Mouse (Mus musculus) CH12.LX (cell line): ENCODE measurements around the gene Smc5. TPM values are rescaled to one million over a fixed set of nuclear protein-coding genes. Genes with fewer than 3 reads are reported as not detected.
A peak's percentile ranks its signal among the peaks of the same experiment; 100 is the strongest.

Experiments used
- DNase-seq: peaks from one replicate; pipeline ENCODE4 v3.0.0-alpha.2; 2013; ENCODE audit errors: extremely low read depth
- H3K27ac ChIP-seq: 2 replicates; pipeline ENCODE4 v1.5.1; 2012; ENCODE audit warnings: low read depth, mild to moderate bottlenecking, control low read depth, moderate library complexity; ENCODE audit not compliant: insufficient read depth
- H3K27me3 ChIP-seq: replicated peaks from 2 replicates; pipeline ENCODE3; 2012; ENCODE audit warnings: inconsistent platforms
- H3K36me3 ChIP-seq, 2 experiments: replicated peaks in 1 of 2; 2 replicates each; pipeline versions ENCODE3 to v1.6.1; 2012; ENCODE audit warnings: inconsistent platforms in 1 of 2, low read length in 1 of 2, mild to moderate bottlenecking in 1 of 2, mixed read lengths in 1 of 2, moderate library complexity in 1 of 2; ENCODE audit not compliant: control insufficient read depth in 1 of 2, insufficient read depth in 1 of 2
- H3K4me1 ChIP-seq, 2 experiments: 2 replicates each; pipeline ENCODE4 v1.6.1; 2012; ENCODE audit warnings: inconsistent platforms in 1 of 2, moderate library complexity in 1 of 2; ENCODE audit not compliant: insufficient read depth in 2 of 2, control insufficient read depth in 1 of 2
- H3K4me2 ChIP-seq: 2 replicates; pipeline ENCODE4 v1.6.1; 2012; ENCODE audit warnings: low read depth, mild to moderate bottlenecking, control low read depth; ENCODE audit not compliant: poor library complexity, insufficient read depth, severe bottlenecking
- H3K4me3 ChIP-seq, 3 experiments: fragments of 150-350 bp in 1 of 3; sonication (generic) in 1 of 3; replicated peaks in 1 of 3; 2 replicates each; pipeline versions ENCODE3 to v1.5.1; 2011 to 2012; ENCODE audit warnings: low read depth in 2 of 3, low read length in 2 of 3, mild to moderate bottlenecking in 2 of 3, moderate library complexity in 2 of 3, control low read depth in 1 of 3, improper control_type of control experiment in 1 of 3, inconsistent platforms in 1 of 3, mixed read lengths in 1 of 3; ENCODE audit not compliant: poor library complexity in 1 of 3
- H3K79me2 ChIP-seq: replicated peaks from 2 replicates; pipeline ENCODE4 v1.6.1; 2012; ENCODE audit warnings: mild to moderate bottlenecking, moderate library complexity; ENCODE audit not compliant: control insufficient read depth, poor library complexity, insufficient read depth, severe bottlenecking; ENCODE audit errors: extremely low read depth
- H3K9ac ChIP-seq: 2 replicates; pipeline ENCODE4 v1.6.1; 2012; ENCODE audit warnings: low read depth, mild to moderate bottlenecking, control low read depth, moderate library complexity; ENCODE audit not compliant: insufficient read depth
- H3K9me3 ChIP-seq: replicated peaks from 2 replicates; pipeline ENCODE3; 2012; ENCODE audit warnings: low read length, inconsistent platforms, mixed read lengths
- CHD1 ChIP-seq: IDR thresholded peaks from 2 replicates; pipeline ENCODE4 v1.6.1; 2012; ENCODE audit warnings: low read depth, low read length, improper control_type of control experiment, inconsistent platforms
- CTCF ChIP-seq, 2 experiments: IDR thresholded peaks in 1 of 2; conservative IDR thresholded peaks in 1 of 2; 2 replicates each; pipeline ENCODE4 v1.5.1; 2011 to 2012; ENCODE audit warnings: low read depth in 2 of 2, low read length in 2 of 2, improper control_type of control experiment in 1 of 2, inconsistent platforms in 1 of 2, mild to moderate bottlenecking in 1 of 2, moderate library complexity in 1 of 2
- ELF1 ChIP-seq: IDR thresholded peaks from 2 replicates; pipeline ENCODE4 v1.6.1; 2014; ENCODE audit warnings: low read depth, mild to moderate bottlenecking, inconsistent platforms, low read length, improper control_type of control experiment
- EP300 ChIP-seq: IDR thresholded peaks from 2 replicates; pipeline ENCODE4 v1.6.1; 2011; ENCODE audit warnings: low read length, improper control_type of control experiment
- ETS1 ChIP-seq: conservative IDR thresholded peaks from 2 replicates; pipeline ENCODE4 v1.6.1; 2012; ENCODE audit warnings: low read depth, mild to moderate bottlenecking, inconsistent platforms, low read length, improper control_type of control experiment, moderate library complexity
- GABPA ChIP-seq: IDR thresholded peaks from 2 replicates; pipeline ENCODE4 v1.6.1; 2012; ENCODE audit warnings: low read depth, low read length, improper control_type of control experiment, inconsistent platforms; ENCODE audit not compliant: insufficient replicate concordance
- HCFC1 ChIP-seq: IDR thresholded peaks from 2 replicates; pipeline ENCODE4 v1.6.1; 2012; ENCODE audit warnings: low read depth, mild to moderate bottlenecking, inconsistent platforms, low read length, improper control_type of control experiment
- JUND ChIP-seq: conservative IDR thresholded peaks from 2 replicates; pipeline ENCODE4 v1.6.1; 2011; ENCODE audit warnings: low read depth, low read length, improper control_type of control experiment
- KAT2A ChIP-seq: IDR thresholded peaks from 2 replicates; pipeline ENCODE4 v1.6.1; 2012; ENCODE audit warnings: low read length, improper control_type of control experiment, inconsistent platforms; ENCODE audit not compliant: insufficient replicate concordance
- MAZ ChIP-seq: IDR thresholded peaks from 2 replicates; pipeline ENCODE4 v1.6.1; 2012; ENCODE audit warnings: low read depth, mild to moderate bottlenecking, inconsistent platforms, low read length, improper control_type of control experiment, moderate library complexity
- MEF2A ChIP-seq: IDR thresholded peaks from 2 replicates; pipeline ENCODE4 v1.6.1; 2014; ENCODE audit warnings: low read depth, mild to moderate bottlenecking, inconsistent platforms, low read length, improper control_type of control experiment, borderline replicate concordance
- MYC ChIP-seq: IDR thresholded peaks from 2 replicates; pipeline ENCODE4 v1.6.1; 2011; ENCODE audit warnings: low read depth, mild to moderate bottlenecking, improper control_type of control experiment, low read length
- NRF1 ChIP-seq: IDR thresholded peaks from 2 replicates; pipeline ENCODE4 v1.6.1; 2014; ENCODE audit warnings: low read depth, mild to moderate bottlenecking, inconsistent platforms, low read length, improper control_type of control experiment, moderate library complexity
- PAX5 ChIP-seq: IDR thresholded peaks from 2 replicates; pipeline ENCODE4 v1.6.1; 2012; ENCODE audit warnings: low read length, inconsistent platforms, mixed read lengths
- RAD21 ChIP-seq: IDR thresholded peaks from 2 replicates; pipeline ENCODE4 v1.6.1; 2011; ENCODE audit warnings: low read depth, mild to moderate bottlenecking, low read length, improper control_type of control experiment, moderate library complexity
- SMC3 ChIP-seq: IDR thresholded peaks from 2 replicates; pipeline ENCODE4 v1.6.1; 2011; ENCODE audit warnings: low read depth, low read length, improper control_type of control experiment
- TCF12 ChIP-seq: IDR thresholded peaks from 2 replicates; pipeline ENCODE4 v1.6.1; 2014; ENCODE audit warnings: low read depth, mild to moderate bottlenecking, inconsistent platforms, low read length, improper control_type of control experiment
- UBTF ChIP-seq: IDR thresholded peaks from 2 replicates; pipeline ENCODE4 v1.6.1; 2012; ENCODE audit warnings: low read depth, mild to moderate bottlenecking, inconsistent platforms, low read length, improper control_type of control experiment, moderate library complexity
- USF2 ChIP-seq: conservative IDR thresholded peaks from 2 replicates; pipeline ENCODE4 v1.6.1; 2011; ENCODE audit warnings: low read depth, low read length, improper control_type of control experiment
- ZNF384 ChIP-seq: IDR thresholded peaks from 2 replicates; pipeline ENCODE4 v1.6.1; 2012; ENCODE audit warnings: low read depth, low read length, improper control_type of control experiment, inconsistent platforms
- dilution Hi-C: fragments of 300-500 bp; cut with MboI; formaldehyde crosslinking; loops from 2 replicates; pipeline ENCODE4 v1.14.3; 2020; ENCODE audit warnings: low sequenced_read_pairs; ENCODE audit not compliant: extremely low pct_unique_long_range_greater_than_20kb, extremely low pct_ligation_motif_present
- in situ Hi-C: fragments of 300-500 bp; cut with MboI; formaldehyde crosslinking; loops from 3 replicates; pipeline ENCODE4 v1.14.3; 2019; ENCODE audit warnings: low sequenced_read_pairs, low pct_ligation_motif_present, low pct_unique_long_range_greater_than_20kb, mixed read lengths
- polyA plus RNA-seq: library from polyadenylated mRNA; unstranded; fragments of >175 nt; gene quantifications from 2 replicates; pipeline ENCODE4 v1.2.1, GENCODE M21; 2012; ENCODE audit warnings: low read depth; ENCODE audit not compliant: insufficient read length
- total RNA-seq, 2 experiments: library from RNA; depleted of rRNA; stranded (reverse); fragments of 300-350 nt in 1 of 2; fragments of >200 nt in 1 of 2; gene quantifications; 2 replicates each; pipeline ENCODE4 v1.2.3; 2012 to 2014

Gene Smc5
- total and polyA plus RNA-seq, 3 experiments: 22.8 to 43.4 (median 34.5) TPM

DNA sequence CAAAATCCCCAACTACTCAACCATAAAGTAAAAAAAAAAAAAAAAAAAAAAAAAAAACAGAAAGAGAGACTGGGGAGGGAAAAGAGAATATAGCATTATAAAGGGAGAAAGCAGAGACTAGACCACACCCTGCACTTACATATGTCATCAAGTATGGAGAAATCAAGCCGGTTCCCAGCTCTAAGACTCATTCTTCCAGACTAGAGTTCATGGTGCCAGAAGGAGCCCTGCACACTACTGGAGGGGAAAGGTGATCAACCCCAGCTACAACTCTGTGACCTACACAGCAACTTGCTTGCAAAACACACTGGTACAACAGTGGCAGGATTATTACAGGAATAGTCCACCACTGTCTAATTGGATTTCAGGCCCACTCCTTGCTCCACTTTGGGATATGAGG is 84.0 kb downstream of the Smc5 start:
- dilution Hi-C loops: no loop called here
- in situ Hi-C loops: no loop called here
- Histone ChIP-seq H3K9me3 (no peaks in the 10 kb centered on the region), H3K4me1 (peaks cover 0 to 18% of the 10 kb centered on the region in 2 experiments; a peak in 2 of 4 replicates), H3K27me3 (no peaks in the 10 kb centered on the region), H3K27ac (no peak overlapping the region), H3K79me2 (no peaks in the 10 kb centered on the region), H3K36me3 (peaks cover 3 to 61% of the 10 kb centered on the region in 2 experiments), H3K9ac (no peak overlapping the region), H3K4me2 (no peak overlapping the region), H3K4me3 (no peak overlapping the region)
- TF ChIP-seq ZNF384 (peak; percentile 49; the same call in 1 of the 2 replicates), GABPA (no peak)
- no peak for DNase-seq

DNA sequence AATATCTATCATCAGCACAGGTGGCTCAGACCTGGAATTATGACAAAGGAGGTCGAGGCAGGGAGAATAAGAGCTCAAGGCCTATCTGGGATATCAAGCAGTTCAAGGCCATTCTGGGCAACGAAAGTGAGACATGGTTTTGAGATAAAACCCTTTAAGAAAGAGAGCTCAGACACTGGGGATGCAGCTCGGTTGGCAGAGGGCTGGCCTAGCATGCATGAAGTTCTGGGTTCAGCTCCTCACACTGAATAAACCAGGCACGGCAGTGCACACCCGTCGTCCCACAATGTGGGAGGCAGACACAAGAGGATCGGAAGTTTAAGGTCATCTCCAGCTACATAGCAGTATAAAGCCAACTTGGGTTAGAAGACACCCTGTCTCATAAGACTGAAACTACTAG is 84.7 kb downstream of the Smc5 start:
- Histone ChIP-seq H3K79me2 (no peaks in the 10 kb centered on the region), H3K27ac (no peak overlapping the region), H3K9me3 (no peaks in the 10 kb centered on the region), H3K4me1 (peaks cover 0 to 18% of the 10 kb centered on the region in 2 experiments; a peak in 2 of 4 replicates), H3K9ac (no peak overlapping the region), H3K36me3 (peaks cover 5 to 64% of the 10 kb centered on the region in 2 experiments), H3K4me2 (no peak overlapping the region), H3K4me3 (no peak overlapping the region), H3K27me3 (no peaks in the 10 kb centered on the region)
- TF ChIP-seq ELF1 (no peak), JUND (no peak), MYC (no peak), MEF2A (no peak), GABPA (no peak), ZNF384 (no peak), ETS1 (no peak), USF2 (no peak), CTCF (conservative IDR thresholded peaks at IDR 0.05 in 1 of 2, IDR thresholded peaks at IDR 0.05 in 1 of 2; ENCODE audit: low read depth in 2 of 2, low read length in 2 of 2) (no peak), PAX5 (no peak), HCFC1 (no peak), MAZ (no peak), CHD1 (no peak), NRF1 (no peak), EP300 (no peak), SMC3 (no peak), TCF12 (no peak), UBTF (no peak), RAD21 (no peak), KAT2A (no peak)
- DNase-seq: no peak
- in situ Hi-C loops (no loop called here), dilution Hi-C loops (no loop called here)
